Mouse (Mus musculus) hindbrain, postnatal 0 days (tissue): ENCODE measurements around the gene Cldn5. TPM values are rescaled to one million over a fixed set of nuclear protein-coding genes. Genes with fewer than 3 reads are reported as not detected.

Source experiments
- ATAC-seq: fragments of 200-750 bp; cut with Nextera tagmentation; 2 replicates; pipeline ENCODE4 v1.8.0; 2017; ENCODE audit warnings: mild to moderate bottlenecking, moderate TSS enrichment, moderate library complexity
- DNase-seq: peaks from one replicate; pipeline ENCODE4 v3.0.0-alpha.2; 2015; ENCODE audit warnings: low spot score
- H3K27ac ChIP-seq: fragments of 300-500 bp; sonication (generic); 2 replicates; pipeline ENCODE4 v1.5.1; 2014; ENCODE audit warnings: mild to moderate bottlenecking
- H3K27me3 ChIP-seq: fragments of 300-500 bp; sonication (generic); 2 replicates; pipeline ENCODE4 v1.6.1; 2014; ENCODE audit warnings: low read length, mixed read lengths; ENCODE audit not compliant: insufficient read depth
- H3K36me3 ChIP-seq: fragments of 300-500 bp; sonication (generic); 2 replicates; pipeline ENCODE4 v1.6.1; 2014; ENCODE audit warnings: low read length, mixed read lengths; ENCODE audit not compliant: insufficient read depth
- H3K4me1 ChIP-seq: fragments of 300-500 bp; sonication (generic); 2 replicates; pipeline ENCODE4 v1.6.1; 2014; ENCODE audit warnings: antibody characterized with exemption, low read length, mixed read lengths; ENCODE audit not compliant: insufficient read depth
- H3K4me2 ChIP-seq: fragments of 300-500 bp; sonication (generic); 2 replicates; pipeline ENCODE4 v1.6.1; 2014; ENCODE audit warnings: low read depth, mild to moderate bottlenecking, low read length, moderate library complexity, mixed read lengths
- H3K4me3 ChIP-seq: fragments of 300-500 bp; sonication (generic); 2 replicates; pipeline ENCODE4 v1.5.1; 2014; ENCODE audit warnings: low read length
- H3K9ac ChIP-seq: fragments of 300-500 bp; sonication (generic); replicated peaks from 2 replicates; pipeline ENCODE4 v1.6.1; 2014; ENCODE audit warnings: mild to moderate bottlenecking, low read length, moderate library complexity, mixed read lengths
- H3K9me3 ChIP-seq: fragments of 300-500 bp; sonication (generic); 2 replicates; pipeline ENCODE4 v1.6.1; 2016; ENCODE audit warnings: low read length, mixed read lengths
- CTCF ChIP-seq: IDR thresholded peaks from 2 replicates; pipeline ENCODE4 v1.5.1; 2016; ENCODE audit warnings: antibody characterized with exemption, control low read depth, low read depth
- WGBS: fragments of 180-500 bp; shearing (Covaris S2); extraction: QIAGEN DNeasy Blood & Tissue Kit; methylation state at CpG from one replicate; pipeline ENCODE4 v1.1.7; 2014; 5-methylcytosine and 5-hydroxymethylcytosine counted together
- polyA plus RNA-seq: library from polyadenylated mRNA; unstranded; fragments of >200 nt; fragmentation: Nextera tagmentation; extraction: Ambion mirVana; gene quantifications from 2 replicates; pipeline ENCODE4 v1.2.1, GENCODE M21; 2015
- total RNA-seq: library from RNA; depleted of rRNA; stranded (reverse); fragments of >200 nt; gene quantifications from 2 replicates; pipeline ENCODE4 v1.2.3, GENCODE M21; 2014

Gene Cldn5
- total and polyA plus RNA-seq, 2 experiments from 2014 or later = 121 to 181 TPM

- H3K9ac ChIP-seq = no peak overlapping the region
- no peak for TF ChIP-seq CTCF
- no peak overlapping the region for H3K4me3 ChIP-seq
- WGBS = 75% methylated on average over 20 of the region's 20 CpGs
- no peaks in the 10 kb centered on the region for H3K9me3 ChIP-seq
- H3K4me1 ChIP-seq = no peaks in the 10 kb centered on the region
- no peak overlapping the region for H3K27ac ChIP-seq
- no peak overlapping the region for H3K4me2 ChIP-seq
- DNase-seq = no peak
- no peaks in the 10 kb centered on the region for H3K27me3 ChIP-seq
- H3K36me3 ChIP-seq = no peaks in the 10 kb centered on the region
- no peak for ATAC-seq
These were observed 30.2 kb upstream of the Cldn5 start for GRCm38 (mm10) chr16:18746268-18747122.

GRCm38 (mm10) chr16:18751101-18751500, 25.5 kb upstream of the Cldn5 start:
- DNase-seq (no peak), ATAC-seq (no peak)
- H3K9me3 ChIP-seq = no peaks in the 10 kb centered on the region
- no peak overlapping the region for H3K27ac ChIP-seq
- H3K9ac ChIP-seq = no peak overlapping the region
- no peak overlapping the region for H3K4me3 ChIP-seq
- no peaks in the 10 kb centered on the region for H3K4me1 ChIP-seq
- WGBS = 85% methylated on average over 11 of the region's 11 CpGs
- no peak for TF ChIP-seq CTCF
- H3K36me3 ChIP-seq = no peaks in the 10 kb centered on the region
- H3K4me2 ChIP-seq = no peak overlapping the region
- no peaks in the 10 kb centered on the region for H3K27me3 ChIP-seq

- H3K27me3 ChIP-seq = no peaks in the 10 kb centered on the region
- WGBS = 66% methylated on average over 10 of the region's 10 CpGs
- H3K4me1 ChIP-seq = no peaks in the 10 kb centered on the region
- no peak overlapping the region for H3K4me3 ChIP-seq
- no peak overlapping the region for H3K27ac ChIP-seq
- DNase-seq = no peak
- TF ChIP-seq CTCF = no peak
- no peaks in the 10 kb centered on the region for H3K9me3 ChIP-seq
- ATAC-seq = no peak
- H3K4me2 ChIP-seq = no peak overlapping the region
- no peaks in the 10 kb centered on the region for H3K36me3 ChIP-seq
- H3K9ac ChIP-seq = no peak overlapping the region
These were observed 24.7 kb upstream of the Cldn5 start for GRCm38 (mm10) chr16:18751885-18752499.

GRCm38 (mm10) chr16:18761734-18762133, 14.9 kb upstream of the Cldn5 start:
- H3K27ac ChIP-seq = no peak overlapping the region
- H3K36me3 ChIP-seq = no peaks in the 10 kb centered on the region
- no peaks in the 10 kb centered on the region for H3K4me1 ChIP-seq
- DNase-seq (no peak), ATAC-seq (no peak)
- H3K9ac ChIP-seq = no peak overlapping the region
- no peaks in the 10 kb centered on the region for H3K9me3 ChIP-seq
- H3K4me2 ChIP-seq = no peak overlapping the region
- H3K4me3 ChIP-seq = no peak overlapping the region
- no peak for TF ChIP-seq CTCF
- 69% methylated on average over 4 of the region's 4 CpGs for WGBS
- H3K27me3 ChIP-seq = no peaks in the 10 kb centered on the region

GRCm38 (mm10) chr16:18762960-18763359, 13.7 kb upstream of the Cldn5 start:
- Histone ChIP-seq H3K4me2 (no peak overlapping the region), H3K27ac (no peak overlapping the region), H3K9ac (no peak overlapping the region), H3K4me1 (no peaks in the 10 kb centered on the region), H3K36me3 (no peaks in the 10 kb centered on the region), H3K9me3 (no peaks in the 10 kb centered on the region), H3K27me3 (no peaks in the 10 kb centered on the region), H3K4me3 (no peak overlapping the region)
- no peak for TF ChIP-seq CTCF
- ATAC-seq = no peak
- no peak for DNase-seq
- WGBS = 70% methylated on average over 3 of the region's 3 CpGs

- no peak overlapping the region for H3K4me2 ChIP-seq
- H3K9me3 ChIP-seq = no peaks in the 10 kb centered on the region
- no peaks in the 10 kb centered on the region for H3K4me1 ChIP-seq
- 80% methylated on average over 4 of the region's 4 CpGs for WGBS
- H3K36me3 ChIP-seq = no peaks in the 10 kb centered on the region
- no peak for TF ChIP-seq CTCF
- no peak for DNase-seq
- no peak for ATAC-seq
- H3K4me3 ChIP-seq = no peak overlapping the region
- no peaks in the 10 kb centered on the region for H3K27me3 ChIP-seq
- no peak overlapping the region for H3K27ac ChIP-seq
- no peak overlapping the region for H3K9ac ChIP-seq
These were observed 10.3 kb upstream of the Cldn5 start for GRCm38 (mm10) chr16:18766390-18766789.

GRCm38 (mm10) chr16:18769501-18769900, 7.1 kb upstream of the Cldn5 start:
- Histone ChIP-seq H3K9me3 (no peaks in the 10 kb centered on the region), H3K27ac (no peak overlapping the region), H3K4me3 (no peak overlapping the region), H3K36me3 (no peaks in the 10 kb centered on the region), H3K4me2 (no peak overlapping the region), H3K4me1 (no peaks in the 10 kb centered on the region), H3K9ac (no peak overlapping the region), H3K27me3 (no peaks in the 10 kb centered on the region)
- 57% methylated on average over 1 of the region's 1 CpGs for WGBS
- TF ChIP-seq CTCF = no peak
- ATAC-seq = no peak
- DNase-seq = no peak
